Mouse (Mus musculus) forelimb bud, embryonic 11.5 days (tissue): ENCODE data around the gene Ccdc88c.
"Not testable (repeated sequence)": the region's sequence is repeated elsewhere in the genome, so short reads cannot be mapped to it uniquely, and the experiment has no call there.

ENCODE experiments used
- DNase-seq: peaks from one replicate; pipeline ENCODE4 v3.0.0-alpha.2; 2012; ENCODE audit warnings: low read depth, low spot score

Gene Ccdc88c

GRCm38 (mm10) chr12:101017971-101018371, 10.9 kb downstream of the Ccdc88c start:
- DNase-seq = no peak

DNA sequence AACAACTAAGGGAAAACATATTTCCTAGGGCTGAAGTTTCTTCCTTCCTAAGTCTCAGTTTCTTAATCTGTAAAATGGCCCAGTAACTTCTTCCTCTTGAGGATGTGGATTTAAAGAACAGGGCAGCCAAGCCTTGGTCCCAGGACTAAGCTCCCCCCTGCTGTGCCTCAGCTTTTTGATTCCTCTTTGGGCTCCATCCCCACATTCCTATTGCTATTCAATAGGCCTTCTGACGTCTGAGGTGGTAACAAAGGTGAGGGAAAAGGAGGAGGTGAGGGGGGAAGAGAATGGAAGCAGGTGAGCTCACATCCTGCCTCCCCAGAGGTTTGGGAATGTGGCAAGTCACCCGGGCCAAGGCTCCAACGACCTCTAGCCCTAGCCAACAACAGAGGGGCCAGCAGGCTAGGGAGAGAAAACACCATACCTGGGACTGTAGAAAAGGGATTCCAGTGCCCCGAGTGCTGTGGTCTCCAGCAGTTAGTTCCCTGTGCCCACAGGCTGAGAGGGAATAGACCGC, 12.4 kb downstream of the Ccdc88c start:
- DNase-seq = no peak

GRCm38 (mm10) chr12:101015926-101016325, 12.9 kb downstream of the Ccdc88c start:
- no peak for DNase-seq

DNA sequence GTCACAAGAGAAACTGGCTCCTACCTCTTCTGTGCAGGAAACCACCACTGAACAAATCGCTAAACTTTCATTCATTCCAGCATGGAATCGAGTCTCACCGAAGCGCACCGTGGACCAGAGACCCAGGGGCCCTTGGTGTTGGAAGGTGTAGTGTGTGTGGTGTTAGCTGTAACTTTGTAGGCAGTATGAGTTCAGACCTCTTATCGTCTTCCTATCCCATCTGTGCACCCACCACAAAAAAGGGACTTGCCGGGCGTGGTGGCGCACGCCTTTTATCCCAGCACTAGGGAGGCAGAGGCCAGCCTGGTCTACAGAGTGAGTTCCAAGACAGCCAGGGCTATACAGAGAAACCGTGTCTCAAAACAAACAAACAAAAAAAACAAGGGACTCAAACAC, 13.7 kb downstream of the Ccdc88c start:
- no peak for DNase-seq

DNA sequence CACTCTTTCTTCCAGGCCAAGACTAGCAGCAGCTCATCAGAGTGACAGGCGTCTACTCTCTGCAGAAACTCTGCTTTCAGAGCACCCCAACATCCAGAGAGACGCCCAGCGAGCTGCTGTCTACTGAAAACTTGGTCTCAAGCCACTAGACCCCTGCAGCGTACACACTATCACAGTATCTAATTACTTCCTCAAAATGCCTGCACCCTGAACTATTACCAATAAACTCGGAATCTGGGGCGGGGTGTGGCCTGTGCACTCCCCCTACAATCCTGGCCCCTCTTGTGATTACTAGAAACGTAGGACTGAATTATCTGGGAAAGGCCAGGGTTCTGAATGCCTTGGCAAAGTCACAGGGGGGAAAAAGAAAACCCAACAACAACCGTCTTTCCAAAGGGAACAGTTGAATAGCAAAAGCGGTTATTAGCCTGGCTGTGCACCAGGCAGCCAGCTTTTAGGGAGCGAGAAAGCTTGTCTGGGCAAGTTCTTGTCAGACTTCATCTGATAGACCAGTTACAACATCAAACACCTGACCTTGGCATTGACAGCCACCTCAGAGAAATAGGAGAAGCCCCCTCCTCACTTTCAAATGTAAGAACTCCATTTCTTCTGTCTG, 14.2 kb downstream of the Ccdc88c start:
- DNase-seq = no peak

- not testable (repeated sequence) for DNase-seq
These were observed 15.2 kb downstream of the Ccdc88c start for GRCm38 (mm10) chr12:101013668-101014067.

- DNase-seq = no peak
These were observed 15.7 kb downstream of the Ccdc88c start for GRCm38 (mm10) chr12:101013078-101013665.

DNA sequence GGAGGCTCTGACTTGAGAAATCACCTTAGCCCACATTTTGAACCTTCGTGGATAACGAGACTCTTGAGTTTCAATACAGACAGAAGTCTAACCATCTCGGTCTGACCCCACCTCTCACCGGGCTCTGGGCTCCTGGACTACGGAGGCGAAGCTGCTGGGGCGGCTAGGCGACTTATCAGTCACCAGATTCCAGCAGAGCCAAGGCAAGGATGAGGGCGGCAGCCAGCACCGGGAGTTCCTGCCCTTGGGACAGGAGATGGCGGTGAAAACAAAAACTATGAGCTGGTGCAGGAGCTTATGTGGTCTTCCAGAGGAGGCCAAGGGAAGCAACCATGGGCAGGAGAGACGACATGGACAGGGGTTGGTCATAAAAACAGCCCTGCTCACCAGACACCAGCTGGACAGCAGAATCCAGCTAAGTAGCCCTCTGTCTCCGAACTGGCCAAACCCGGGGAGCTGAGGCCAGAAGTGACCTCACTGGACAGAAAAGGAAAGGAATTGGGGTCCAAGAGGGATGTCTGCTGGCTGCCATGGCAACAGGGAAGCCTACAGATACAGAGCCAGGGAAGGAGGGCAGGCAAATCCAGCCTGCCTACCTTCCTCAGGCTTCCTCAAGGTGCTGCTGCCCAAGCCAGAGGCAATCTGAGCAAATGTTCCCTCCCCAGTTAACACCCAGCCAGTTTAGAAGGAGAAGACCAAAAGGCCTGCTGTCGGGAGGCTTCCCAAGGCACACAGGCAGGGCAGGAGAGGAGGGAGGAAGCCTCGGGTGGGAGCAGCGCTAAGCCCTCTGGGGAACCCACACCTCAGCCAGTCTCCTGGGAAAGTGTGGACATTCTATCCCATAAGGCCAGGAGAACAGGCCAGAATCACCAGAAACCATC, 16.4 kb downstream of the Ccdc88c start:
- no peak for DNase-seq

- DNase-seq = no peak
These were observed 17.8 kb downstream of the Ccdc88c start for GRCm38 (mm10) chr12:101011017-101011416.

DNA sequence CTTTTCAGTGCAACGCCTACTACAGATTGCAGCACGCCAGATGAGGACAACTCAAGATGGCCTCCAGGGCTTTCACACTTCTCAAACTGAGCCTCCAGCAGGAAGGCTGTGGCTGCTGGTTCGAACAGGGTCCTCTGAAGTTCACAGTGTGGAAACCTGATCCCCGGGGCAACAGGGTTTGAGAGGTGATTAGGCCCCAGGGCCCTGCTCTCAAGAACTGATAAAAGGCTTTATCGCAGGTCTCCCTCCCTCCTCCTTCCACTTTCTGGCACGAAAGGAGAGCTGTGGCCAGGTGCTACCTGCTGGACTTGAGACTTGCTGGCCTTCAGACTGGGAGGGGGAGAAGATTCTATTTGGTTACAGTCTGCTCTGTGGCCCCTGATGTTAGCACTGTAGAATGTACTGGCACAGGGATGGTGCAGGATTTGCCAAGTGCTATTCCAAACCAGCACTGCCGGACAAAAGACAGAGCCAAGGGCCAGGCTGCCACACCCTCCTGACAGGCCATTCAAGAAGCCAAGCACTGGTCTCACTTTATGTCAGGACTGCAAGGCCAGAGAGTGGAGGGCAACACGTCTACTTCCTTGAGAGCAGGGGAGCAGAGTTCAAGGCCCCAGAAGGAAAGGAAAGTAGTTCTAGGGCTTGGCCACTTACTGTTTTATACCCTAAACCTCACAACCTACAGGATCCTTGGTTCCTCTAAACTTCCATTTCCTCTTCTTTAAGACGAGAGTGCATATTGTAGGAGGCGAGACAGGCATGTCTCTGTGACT, 18.5 kb downstream of the Ccdc88c start:
- no peak for DNase-seq

DNA sequence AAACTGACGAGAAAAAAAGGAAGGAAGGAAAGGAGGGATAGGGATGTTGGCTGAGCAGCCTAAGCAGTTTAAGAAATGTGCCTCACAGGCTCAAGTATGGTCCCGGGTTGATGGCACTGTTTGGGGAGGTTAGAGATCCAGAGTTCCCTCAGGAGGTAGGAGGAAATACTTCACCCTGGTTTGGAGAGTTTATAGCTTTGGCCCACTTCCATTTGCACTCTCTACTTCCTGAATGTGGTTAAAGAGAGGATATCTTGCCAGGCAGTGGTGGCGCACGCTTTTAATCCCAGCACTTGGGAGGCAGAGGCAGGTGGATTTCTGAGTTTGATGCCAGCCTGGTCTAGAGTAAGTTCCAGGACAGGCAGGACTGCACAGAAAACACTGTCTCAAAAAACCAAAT, 19.6 kb downstream of the Ccdc88c start:
- no peak for DNase-seq

DNA sequence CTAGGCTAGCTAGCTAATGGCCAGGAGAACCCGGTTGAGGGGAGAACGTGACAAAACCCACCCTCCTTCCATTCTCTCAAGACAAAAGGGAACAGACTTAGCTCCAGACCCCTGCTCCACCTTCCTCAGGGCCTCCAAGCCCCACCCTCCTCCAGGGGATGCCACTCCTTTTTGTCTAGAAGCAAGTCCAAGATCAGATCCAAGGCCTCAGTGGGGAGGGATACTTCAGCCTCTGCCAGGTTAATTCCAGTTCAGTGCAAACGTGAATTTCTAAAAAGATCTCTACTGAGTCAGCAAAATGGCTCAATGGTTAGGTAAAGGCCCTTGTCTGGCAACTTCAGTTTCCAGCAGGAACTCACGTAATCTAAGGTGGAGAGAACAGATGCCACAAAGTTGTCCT, 20.2 kb downstream of the Ccdc88c start:
- DNase-seq = no peak

DNA sequence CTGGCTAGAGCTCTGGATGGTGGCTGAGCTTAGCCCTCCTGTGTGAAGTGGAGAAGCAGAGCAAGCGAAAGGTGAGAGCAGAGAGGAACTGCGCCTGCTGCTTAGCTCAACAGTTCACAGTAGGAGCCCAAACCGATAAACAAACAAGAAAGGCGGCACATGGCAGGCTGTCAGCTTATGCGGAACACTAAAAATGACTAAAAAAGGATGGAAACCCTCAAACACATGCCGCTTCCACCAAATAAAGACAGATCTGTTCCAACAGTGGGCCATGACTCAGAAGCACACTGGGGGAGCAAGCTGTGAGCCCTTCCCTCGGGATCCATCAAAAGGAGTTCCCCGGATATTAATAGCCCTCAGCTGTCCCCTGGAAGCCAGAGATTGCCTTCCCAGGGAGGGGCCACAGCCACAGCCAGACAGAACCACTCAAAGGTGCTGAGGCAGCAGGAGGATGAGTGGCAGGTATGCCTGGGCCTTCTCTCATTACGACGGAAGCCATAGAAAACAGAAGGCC, 20.8 kb downstream of the Ccdc88c start:
- DNase-seq = no peak

- no peak for DNase-seq
These were observed 21.4 kb downstream of the Ccdc88c start for GRCm38 (mm10) chr12:101007427-101007826.

DNA sequence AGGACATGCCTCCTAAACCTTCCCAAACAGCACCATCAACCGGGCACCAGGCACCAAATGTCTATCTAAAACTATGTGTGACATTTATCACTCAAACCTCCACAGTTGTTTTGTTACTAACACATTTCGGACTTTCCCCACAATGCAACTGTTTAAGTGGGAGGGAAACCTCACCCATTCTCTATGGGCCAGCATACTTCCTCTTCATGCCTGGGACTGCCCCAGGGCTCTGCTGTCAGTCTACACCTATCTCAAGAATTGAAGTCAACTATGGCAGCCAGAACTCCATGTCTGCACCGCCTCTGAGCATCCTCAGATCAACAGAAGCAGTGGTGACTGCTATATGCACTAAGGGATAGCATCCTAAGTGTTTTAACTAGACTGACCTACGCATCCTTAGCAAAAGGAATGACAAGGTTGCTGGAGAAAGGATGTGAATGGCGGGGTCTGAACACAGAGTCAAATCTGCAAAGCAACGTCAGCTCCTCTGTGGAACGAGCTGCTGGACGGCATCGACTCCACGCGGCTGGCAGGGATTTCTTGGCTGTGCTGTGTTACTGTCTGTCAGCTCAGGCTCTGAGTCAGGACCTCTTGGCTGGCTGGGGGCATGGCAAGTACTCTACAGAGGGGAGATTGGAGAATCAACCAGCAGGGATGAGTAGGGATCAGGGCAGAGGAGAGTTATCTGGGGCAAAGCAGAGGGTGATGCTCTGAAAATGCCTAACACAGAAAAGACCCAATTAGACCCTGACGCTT, 23.0 kb downstream of the Ccdc88c start:
- DNase-seq = no peak

DNA sequence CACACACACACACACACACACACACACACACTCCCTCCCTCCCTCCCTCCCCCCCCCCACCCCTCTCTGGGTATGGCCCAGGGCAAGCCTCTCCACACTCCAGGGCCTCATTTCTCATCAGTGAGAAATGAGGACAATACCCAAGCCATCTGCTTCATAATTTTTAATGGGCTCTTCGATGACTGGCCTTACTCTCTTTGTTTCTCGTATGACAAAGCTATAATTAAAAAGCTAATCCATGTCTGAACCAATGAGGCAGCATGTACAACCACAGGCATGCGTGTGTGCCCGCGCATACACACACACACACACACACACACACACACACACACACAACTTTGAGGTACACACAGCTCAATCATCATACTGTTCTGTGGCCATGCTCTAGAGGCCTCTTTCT, 23.9 kb downstream of the Ccdc88c start:
- no peak for DNase-seq

DNA sequence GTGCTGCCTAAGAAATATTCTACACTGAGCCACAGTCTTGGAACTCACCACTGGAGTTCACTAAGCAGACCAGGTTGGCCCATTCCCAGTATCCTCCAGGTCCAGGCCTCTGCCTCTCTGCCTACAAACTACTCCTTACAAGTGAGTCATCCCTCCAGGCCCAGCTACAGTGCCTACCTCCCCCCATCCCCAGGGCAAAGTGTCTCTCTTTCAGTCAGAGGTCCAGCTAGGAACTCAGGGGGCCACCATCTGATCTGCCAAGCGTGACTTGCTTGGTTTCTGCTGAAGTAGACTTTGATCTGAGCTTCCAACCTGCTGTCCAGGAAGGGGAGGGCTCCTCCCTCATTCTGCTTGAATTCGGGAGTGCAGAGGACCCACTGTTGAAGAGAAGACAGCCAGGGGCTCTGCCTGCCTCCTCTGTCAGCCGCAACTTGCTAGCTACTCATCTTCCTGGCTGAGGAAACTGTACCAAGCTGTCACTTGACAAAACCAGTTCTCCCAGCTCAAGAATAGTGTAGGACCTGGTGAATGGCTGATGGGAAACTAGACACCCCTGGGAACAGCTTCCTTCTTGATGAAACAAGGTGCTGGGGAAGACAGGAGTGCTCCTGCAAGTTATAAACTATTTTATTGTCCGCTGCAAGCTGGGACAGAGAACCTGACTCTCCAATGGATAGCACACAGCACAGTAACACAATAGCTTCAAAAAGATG, 25.9 kb downstream of the Ccdc88c start:
- no peak for DNase-seq

DNA sequence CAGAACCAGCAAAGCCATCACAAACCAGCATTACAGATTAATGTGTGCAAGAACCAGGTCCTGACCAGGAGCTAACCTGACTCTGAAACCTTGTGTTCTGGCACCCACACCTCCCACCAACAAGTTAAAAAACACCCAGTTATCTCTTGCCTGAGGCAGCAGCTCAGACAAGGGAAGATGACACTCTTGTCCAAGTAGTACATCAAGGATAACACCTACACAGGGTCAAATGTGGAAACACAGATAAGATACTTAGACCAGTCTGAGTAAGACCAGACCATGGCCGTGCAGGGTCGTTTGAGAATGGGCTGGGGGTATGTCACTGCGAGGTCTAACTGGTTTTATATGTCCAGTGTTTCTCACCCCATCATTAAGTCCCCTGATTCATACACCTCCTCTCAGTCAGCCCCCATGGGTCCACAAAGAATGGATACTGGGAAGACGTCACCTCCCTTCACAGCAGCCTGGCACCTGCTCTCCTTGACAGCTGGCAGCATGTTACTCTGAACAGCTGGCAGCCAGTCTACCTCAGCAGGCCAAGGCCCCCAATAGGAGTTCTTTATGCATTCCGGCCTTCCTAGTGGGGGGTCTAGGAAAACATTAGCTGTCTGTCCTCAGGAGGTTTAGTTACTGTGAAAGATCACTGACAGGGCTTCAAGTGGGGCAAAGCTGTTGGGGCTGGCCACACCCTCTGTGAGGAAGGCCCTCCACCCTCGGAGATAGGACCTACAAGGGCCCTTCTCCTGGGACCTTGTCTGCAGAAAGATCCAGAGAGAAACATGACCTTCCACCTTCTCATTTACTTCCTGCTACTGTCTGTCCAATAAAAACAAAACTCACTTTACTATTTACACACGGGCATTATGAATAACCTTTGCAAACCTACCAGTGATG, 29.5 kb downstream of the Ccdc88c start:
- no peak for DNase-seq

- no peak for DNase-seq
These were observed 30.3 kb downstream of the Ccdc88c start for GRCm38 (mm10) chr12:100998564-100998962.
